Mouse (Mus musculus) frontal cortex, postnatal 25 days (tissue): ENCODE data around the gene Btnl9.
"Not testable (repeated sequence)": the region's sequence is repeated elsewhere in the genome, so short reads cannot be mapped to it uniquely, and the experiment has no call there.

Source experiments
- DNase-seq, 2 experiments: peaks; one replicate each; pipeline ENCODE4 v3.0.0; 2022; ENCODE audit warnings: low spot score in 2 of 2

Btnl9 gene

GRCm38 (mm10) chr11:49186955-49187488, at the start of gene Btnl9:
TSS of gene Btnl9 (minus strand) at chr11:49187159.
- DNase-seq = no peak

- no peak for DNase-seq
Observed at GRCm38 (mm10) chr11:49235459-49236207, 48.7 kb upstream of the Btnl9 start.

GRCm38 (mm10) chr11:49232781-49233180, 45.8 kb upstream of the Btnl9 start:
- no peak for DNase-seq

GRCm38 (mm10) chr11:49224455-49224854, 37.5 kb upstream of the Btnl9 start:
- DNase-seq = no peak

GRCm38 (mm10) chr11:49219271-49219670, 32.3 kb upstream of the Btnl9 start:
- DNase-seq = no peak

- no peak for DNase-seq
Observed at GRCm38 (mm10) chr11:49213505-49213904, 26.5 kb upstream of the Btnl9 start.

GRCm38 (mm10) chr11:49212577-49212976, 25.6 kb upstream of the Btnl9 start:
- no peak for DNase-seq

GRCm38 (mm10) chr11:49207495-49207894, 20.5 kb upstream of the Btnl9 start:
- DNase-seq = no peak

- no peak for DNase-seq
Observed at GRCm38 (mm10) chr11:49205080-49205590, 18.2 kb upstream of the Btnl9 start.

- DNase-seq = no peak
Observed at GRCm38 (mm10) chr11:49203771-49204497, 17.0 kb upstream of the Btnl9 start.

GRCm38 (mm10) chr11:49203129-49203768, 16.3 kb upstream of the Btnl9 start, which contains the start of gene Zfp62:
TSS of gene Zfp62 (plus strand) at chr11:49203292.
- peak; percentile 89 to 91 for DNase-seq

GRCm38 (mm10) chr11:49202523-49203061, 15.6 kb upstream of the Btnl9 start:
- DNase-seq = peak in 1 of 2 experiments; percentile 12

- DNase-seq = no peak
Observed at GRCm38 (mm10) chr11:49202071-49202470, 15.1 kb upstream of the Btnl9 start.

GRCm38 (mm10) chr11:49201142-49201541, 14.2 kb upstream of the Btnl9 start:
- DNase-seq = no peak

- no peak for DNase-seq
Observed at GRCm38 (mm10) chr11:49200666-49201065, 13.7 kb upstream of the Btnl9 start.

GRCm38 (mm10) chr11:49195819-49196322, 8.9 kb upstream of the Btnl9 start:
- no peak for DNase-seq

GRCm38 (mm10) chr11:49194771-49195170, 7.8 kb upstream of the Btnl9 start:
- not testable (repeated sequence) for DNase-seq

GRCm38 (mm10) chr11:49191083-49191482, 4.1 kb upstream of the Btnl9 start:
- no peak for DNase-seq

- DNase-seq = peak; percentile 31 to 57
Observed at GRCm38 (mm10) chr11:49189737-49190136, 2.8 kb upstream of the Btnl9 start.

GRCm38 (mm10) chr11:49187701-49188100, 742 bp upstream of the Btnl9 start:
- no peak for DNase-seq

GRCm38 (mm10) chr11:49186452-49186851, 507 bp downstream of the Btnl9 start:
- no peak for DNase-seq
